Mouse (Mus musculus): Measurements from ENCODE around the gene Skil.

Skil gene

GRCm38 (mm10) chr3:31094531-31095178 is at the start of gene Skil:
Gene Skil (plus strand): TSS chr3:31095058.
- DNase-seq (ENCODE audit: extremely low read depth, insufficient read length, low spot score): peak; percentile 91

- DNase-seq (ENCODE audit: extremely low read depth, insufficient read length, low spot score): no peak
Measured at GRCm38 (mm10) chr3:31047263-31047662, 47.6 kb upstream of the Skil start.

GRCm38 (mm10) chr3:31049087-31049486 is 45.8 kb upstream of the Skil start:
- DNase-seq (ENCODE audit: extremely low read depth, insufficient read length, low spot score): no peak

GRCm38 (mm10) chr3:31050375-31050774 is 44.5 kb upstream of the Skil start:
- no peak for DNase-seq (ENCODE audit: extremely low read depth, insufficient read length, low spot score)

GRCm38 (mm10) chr3:31051730-31052129 is 43.1 kb upstream of the Skil start:
- no peak for DNase-seq (ENCODE audit: extremely low read depth, insufficient read length, low spot score)

GRCm38 (mm10) chr3:31053191-31053590 is 41.7 kb upstream of the Skil start:
- no peak for DNase-seq (ENCODE audit: extremely low read depth, insufficient read length, low spot score)

- DNase-seq (ENCODE audit: extremely low read depth, insufficient read length, low spot score): no peak
Measured at GRCm38 (mm10) chr3:31054888-31055287, 40.0 kb upstream of the Skil start.

GRCm38 (mm10) chr3:31056047-31056650 is 38.7 kb upstream of the Skil start:
- peak; percentile 83 for DNase-seq (ENCODE audit: extremely low read depth, insufficient read length, low spot score)

GRCm38 (mm10) chr3:31056651-31057627 is 37.9 kb upstream of the Skil start:
- DNase-seq (ENCODE audit: extremely low read depth, insufficient read length, low spot score): peak; percentile 70

GRCm38 (mm10) chr3:31060745-31061102 is 34.1 kb upstream of the Skil start:
- DNase-seq (ENCODE audit: extremely low read depth, insufficient read length, low spot score): no peak

- peak; percentile 75 for DNase-seq (ENCODE audit: extremely low read depth, insufficient read length, low spot score)
Measured at GRCm38 (mm10) chr3:31061103-31061785, 33.6 kb upstream of the Skil start.

- no peak for DNase-seq (ENCODE audit: extremely low read depth, insufficient read length, low spot score)
Measured at GRCm38 (mm10) chr3:31061786-31062120, 33.1 kb upstream of the Skil start.

- no peak for DNase-seq (ENCODE audit: extremely low read depth, insufficient read length, low spot score)
Measured at GRCm38 (mm10) chr3:31062325-31062724, 32.5 kb upstream of the Skil start.

- no peak for DNase-seq (ENCODE audit: extremely low read depth, insufficient read length, low spot score)
Measured at GRCm38 (mm10) chr3:31068482-31068881, 26.4 kb upstream of the Skil start.

GRCm38 (mm10) chr3:31071804-31072203 is 23.1 kb upstream of the Skil start:
- no peak for DNase-seq (ENCODE audit: extremely low read depth, insufficient read length, low spot score)

- no peak for DNase-seq (ENCODE audit: extremely low read depth, insufficient read length, low spot score)
Measured at GRCm38 (mm10) chr3:31075808-31076207, 19.1 kb upstream of the Skil start.

- no peak for DNase-seq (ENCODE audit: extremely low read depth, insufficient read length, low spot score)
Measured at GRCm38 (mm10) chr3:31077068-31077703, 17.7 kb upstream of the Skil start.

- no peak for DNase-seq (ENCODE audit: extremely low read depth, insufficient read length, low spot score)
Measured at GRCm38 (mm10) chr3:31079450-31079849, 15.4 kb upstream of the Skil start.

GRCm38 (mm10) chr3:31080791-31081502 is 13.9 kb upstream of the Skil start:
- DNase-seq (ENCODE audit: extremely low read depth, insufficient read length, low spot score): no peak
